Mouse (Mus musculus): Measurements from ENCODE around the gene Aamdc.

Gene Aamdc

GRCm38 (mm10) chr7:97500555-97501209 is 78.6 kb downstream of the Aamdc start:
- DNase-seq = no peak
